Mouse (Mus musculus) limb, embryonic 14.5 days (tissue): ENCODE measurements at regions not wholly inside any gene's neighbourhood (a gene's known extent, or its start where the extent isn't known, plus 50 kb on each side); places are given as distances from the start of the nearest gene placed in this dataset.

Source experiments
- ATAC-seq: fragments of 200-750 bp; cut with Nextera tagmentation; 2 replicates; pipeline ENCODE4 v1.8.0; 2017; ENCODE audit warnings: low read depth, moderate number of reproducible peaks, moderate TSS enrichment; ENCODE audit not compliant: low FRiP score
- DNase-seq: peaks from one replicate; pipeline ENCODE4 v3.0.0-alpha.2; 2015; ENCODE audit warnings: low spot score
- H3K27ac ChIP-seq: fragments of 300-500 bp; sonication (generic); replicated peaks from 2 replicates; pipeline ENCODE4 v1.5.1; 2014; ENCODE audit warnings: low read depth, mild to moderate bottlenecking, low read length, moderate library complexity, mixed read lengths
- H3K27me3 ChIP-seq: fragments of 300-500 bp; sonication (generic); 2 replicates; pipeline ENCODE4 v1.6.1; 2014; ENCODE audit warnings: low read length, mixed read lengths; ENCODE audit not compliant: control insufficient read depth, insufficient read depth
- H3K36me3 ChIP-seq: fragments of 300-500 bp; sonication (generic); 2 replicates; pipeline ENCODE4 v1.6.1; 2014; ENCODE audit warnings: mild to moderate bottlenecking, low read length, moderate library complexity, mixed read lengths; ENCODE audit not compliant: control insufficient read depth, insufficient read depth
- H3K4me1 ChIP-seq: fragments of 300-500 bp; sonication (generic); 2 replicates; pipeline ENCODE4 v1.6.1; 2014; ENCODE audit warnings: antibody characterized with exemption, low read length, mixed read lengths; ENCODE audit not compliant: control insufficient read depth, insufficient read depth
- H3K4me2 ChIP-seq: fragments of 300-500 bp; sonication (generic); replicated peaks from 2 replicates; pipeline ENCODE4 v1.6.1; 2014; ENCODE audit warnings: low read depth, mild to moderate bottlenecking, low read length, moderate library complexity; ENCODE audit not compliant: severe bottlenecking
- H3K4me3 ChIP-seq: fragments of 300-500 bp; sonication (generic); replicated peaks from 2 replicates; pipeline ENCODE4 v1.5.1; 2014; ENCODE audit warnings: low read length
- H3K9ac ChIP-seq: fragments of 300-500 bp; sonication (generic); 2 replicates; pipeline ENCODE4 v1.6.1; 2014; ENCODE audit warnings: mild to moderate bottlenecking, low read depth, low read length, moderate library complexity; ENCODE audit not compliant: severe bottlenecking
- H3K9me3 ChIP-seq: fragments of 300-500 bp; sonication (generic); 2 replicates; pipeline ENCODE4 v1.6.1; 2016; ENCODE audit warnings: low read length; ENCODE audit not compliant: control insufficient read depth
- POLR2A ChIP-seq: fragments of 200-500 bp; IDR thresholded peaks from 2 replicates; pipeline ENCODE4 v1.8.0; 2012; ENCODE audit warnings: inconsistent platforms, mild to moderate bottlenecking, moderate library complexity, borderline replicate concordance; ENCODE audit not compliant: insufficient read depth, insufficient read length; ENCODE audit errors: extremely low read depth
- WGBS: fragments of 180-500 bp; shearing (Covaris S2); extraction: QIAGEN DNeasy Blood & Tissue Kit; methylation state at CpG from one replicate; pipeline ENCODE4 v1.1.7; 2014; 5-methylcytosine and 5-hydroxymethylcytosine counted together

DNA sequence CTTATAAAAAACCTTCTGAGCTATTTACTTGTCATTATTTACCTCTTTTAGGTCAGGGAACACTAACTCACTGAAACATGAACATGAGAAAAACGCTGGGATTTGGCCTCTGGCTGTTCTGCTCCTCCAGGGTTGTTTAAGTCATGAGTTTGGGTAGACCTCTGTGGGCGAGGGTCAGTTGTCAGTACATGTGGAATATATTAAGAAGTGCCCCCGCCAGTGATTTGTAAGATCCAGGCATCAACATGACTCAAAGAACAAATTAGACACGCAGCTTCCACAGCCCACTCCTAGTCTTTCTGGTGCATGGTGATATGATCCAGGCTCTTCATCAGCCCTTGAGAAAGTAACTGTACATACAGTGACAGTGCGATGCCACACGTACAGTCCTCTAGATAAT, 180.3 kb downstream of the Pten start:
- no peaks in the 10 kb centered on the region for H3K4me1 ChIP-seq
- no peak overlapping the region for H3K4me3 ChIP-seq
- 51% methylated on average over 6 of the region's 6 CpGs for WGBS
- H3K4me2 ChIP-seq: no peak overlapping the region
- H3K27me3 ChIP-seq: no peaks in the 10 kb centered on the region
- TF ChIP-seq POLR2A: no peak
- H3K27ac ChIP-seq: no peak overlapping the region
- no peak for DNase-seq
- no peaks in the 10 kb centered on the region for H3K9me3 ChIP-seq
- no peaks in the 10 kb centered on the region for H3K36me3 ChIP-seq
- H3K9ac ChIP-seq: no peak overlapping the region
- no peak for ATAC-seq

GRCm38 (mm10) chr19:32939692-32940091, 182.4 kb downstream of the Pten start:
- WGBS: 84% methylated on average over 5 of the region's 5 CpGs
- H3K4me3 ChIP-seq: no peak overlapping the region
- no peak for TF ChIP-seq POLR2A
- no peaks in the 10 kb centered on the region for H3K36me3 ChIP-seq
- no peak overlapping the region for H3K9ac ChIP-seq
- H3K27ac ChIP-seq: no peak overlapping the region
- no peak for DNase-seq
- ATAC-seq: no peak
- no peak overlapping the region for H3K4me2 ChIP-seq
- H3K4me1 ChIP-seq: no peaks in the 10 kb centered on the region
- H3K27me3 ChIP-seq: no peaks in the 10 kb centered on the region
- H3K9me3 ChIP-seq: no peaks in the 10 kb centered on the region

DNA sequence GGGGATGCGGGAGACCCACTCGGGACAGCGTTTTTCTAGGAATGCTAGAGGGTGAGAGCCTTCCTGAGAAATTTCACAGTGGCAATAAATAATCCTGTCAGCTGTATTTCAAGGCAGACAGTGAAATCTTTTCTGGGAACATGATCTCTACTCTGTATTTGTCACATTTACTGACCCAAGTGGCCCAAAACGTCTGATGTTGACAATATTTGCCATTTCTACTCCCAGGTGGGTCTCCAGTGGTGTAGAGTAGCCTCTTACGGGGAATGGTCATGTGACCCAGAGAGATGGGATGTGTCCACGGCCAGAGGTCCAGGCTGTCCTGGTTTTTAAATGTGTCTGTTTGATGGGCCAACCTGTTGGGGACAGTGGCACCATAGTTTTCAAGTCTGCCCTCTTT, 183.5 kb downstream of the Pten start:
- no peaks in the 10 kb centered on the region for H3K36me3 ChIP-seq
- no peak overlapping the region for H3K4me2 ChIP-seq
- H3K9me3 ChIP-seq: no peaks in the 10 kb centered on the region
- no peaks in the 10 kb centered on the region for H3K27me3 ChIP-seq
- WGBS: 71% methylated on average over 6 of the region's 6 CpGs
- no peak overlapping the region for H3K27ac ChIP-seq
- H3K4me1 ChIP-seq: no peaks in the 10 kb centered on the region
- H3K9ac ChIP-seq: no peak overlapping the region
- TF ChIP-seq POLR2A: no peak
- DNase-seq (no peak), ATAC-seq (no peak)
- H3K4me3 ChIP-seq: no peak overlapping the region

DNA sequence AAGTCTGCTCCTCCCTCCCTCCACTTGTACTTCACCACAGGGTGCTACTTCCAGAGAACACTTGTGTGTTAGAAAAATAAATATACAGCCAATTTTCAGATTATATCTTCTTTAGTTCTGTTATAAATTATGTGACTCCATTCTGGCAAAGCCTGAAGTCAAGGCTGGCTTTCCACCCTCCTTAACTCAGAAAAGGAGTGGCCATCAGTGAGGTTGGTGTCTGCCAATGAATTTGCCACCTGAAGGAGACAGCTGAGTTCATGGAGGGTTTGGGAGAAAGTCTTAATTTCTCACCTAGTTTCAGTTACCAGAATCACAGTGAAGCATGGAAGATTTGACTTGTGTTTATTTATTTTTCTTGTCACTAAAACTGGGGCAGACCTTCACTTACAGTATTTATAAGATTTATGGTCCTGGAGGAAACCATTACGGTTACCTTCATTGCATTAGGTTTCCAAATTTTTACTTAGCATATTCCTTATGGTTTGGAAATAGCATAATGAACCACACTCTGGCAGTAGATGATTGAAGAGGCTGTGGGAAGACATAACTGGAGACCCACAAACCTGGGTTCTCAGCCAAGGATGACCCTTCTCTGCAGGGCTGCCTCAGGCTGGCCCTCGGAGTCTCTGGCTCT, 186.4 kb downstream of the Pten start:
- ATAC-seq (no peak), DNase-seq (no peak)
- 74% methylated on average over 2 of the region's 2 CpGs for WGBS
- H3K9me3 ChIP-seq: no peaks in the 10 kb centered on the region
- no peaks in the 10 kb centered on the region for H3K27me3 ChIP-seq
- no peak overlapping the region for H3K9ac ChIP-seq
- H3K4me3 ChIP-seq: no peak overlapping the region
- no peaks in the 10 kb centered on the region for H3K36me3 ChIP-seq
- no peak overlapping the region for H3K4me2 ChIP-seq
- no peaks in the 10 kb centered on the region for H3K4me1 ChIP-seq
- H3K27ac ChIP-seq: no peak overlapping the region
- TF ChIP-seq POLR2A: no peak

DNA sequence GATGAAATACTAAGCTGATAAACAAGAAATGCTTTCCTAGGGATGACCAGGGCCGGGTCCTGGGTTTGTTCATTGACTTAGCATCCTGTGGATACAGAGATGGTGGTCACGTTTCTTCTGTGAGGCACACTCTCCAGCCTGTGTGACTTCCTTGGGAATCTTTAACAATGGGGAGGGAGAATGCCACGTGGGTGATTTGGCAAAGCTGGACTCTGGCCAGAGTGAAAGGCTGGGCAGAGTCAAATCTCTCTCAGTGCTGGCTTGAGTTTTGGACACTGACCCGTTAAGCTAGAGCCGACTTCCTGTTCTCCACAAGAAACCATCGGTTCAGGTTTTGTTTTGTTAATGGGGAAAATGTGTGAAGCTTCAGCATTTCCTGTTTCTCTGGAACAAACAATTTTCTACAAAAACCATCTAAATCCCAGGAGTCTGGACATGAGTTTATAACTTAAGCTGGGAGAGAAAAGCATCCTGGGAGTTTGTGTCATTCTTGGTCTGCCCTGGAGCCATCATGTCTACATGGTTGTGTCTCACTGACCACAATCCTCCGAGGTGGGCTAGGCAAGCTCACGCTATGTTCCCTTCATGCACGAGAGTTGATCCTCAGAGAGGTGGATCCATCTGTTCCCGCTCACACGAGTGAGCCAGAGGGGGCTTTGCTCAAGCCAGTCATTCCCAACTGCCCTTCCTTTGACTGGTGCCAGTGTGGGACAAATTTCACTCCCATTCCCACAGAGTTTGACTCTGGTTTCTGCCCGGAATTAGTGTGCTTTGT, 190.0 kb downstream of the Pten start:
- H3K4me3 ChIP-seq: no peak overlapping the region
- WGBS: 70% methylated on average over 12 of the region's 12 CpGs
- ATAC-seq: no peak
- no peaks in the 10 kb centered on the region for H3K27me3 ChIP-seq
- no peaks in the 10 kb centered on the region for H3K4me1 ChIP-seq
- no peak for TF ChIP-seq POLR2A
- no peaks in the 10 kb centered on the region for H3K9me3 ChIP-seq
- H3K4me2 ChIP-seq: no peak overlapping the region
- no peak overlapping the region for H3K27ac ChIP-seq
- no peaks in the 10 kb centered on the region for H3K36me3 ChIP-seq
- DNase-seq: no peak
- no peak overlapping the region for H3K9ac ChIP-seq
